Mouse (Mus musculus): Measurements from ENCODE around the gene Gm47995.
A peak's percentile ranks its signal among the peaks of the same experiment; 100 is the strongest.
"Not testable (repeated sequence)": the region's sequence is repeated elsewhere in the genome, so short reads cannot be mapped to it uniquely, and the experiment has no call there.

Gene Gm47995

GRCm38 (mm10) chr1:151198120-151198519 is at the start of gene Gm47995:
Gene Gm47995 (plus strand): TSS chr1:151198448.
- DNase-seq (ENCODE audit: low spot score), result not testable (repeated sequence)

GRCm38 (mm10) chr1:151150211-151150610 is 48.0 kb upstream of the Gm47995 start:
- no peak for DNase-seq (ENCODE audit: low spot score)

GRCm38 (mm10) chr1:151151089-151151488 is 47.2 kb upstream of the Gm47995 start:
- DNase-seq (ENCODE audit: low spot score), result no peak

- no peak for DNase-seq (ENCODE audit: low spot score)
Observed at GRCm38 (mm10) chr1:151153056-151153652, 45.1 kb upstream of the Gm47995 start.

GRCm38 (mm10) chr1:151154131-151154530 is 44.1 kb upstream of the Gm47995 start:
- DNase-seq (ENCODE audit: low spot score), result not testable (repeated sequence)

GRCm38 (mm10) chr1:151156129-151156528 is 42.1 kb upstream of the Gm47995 start:
- DNase-seq (ENCODE audit: low spot score), result no peak

- DNase-seq (ENCODE audit: low spot score), result no peak
Observed at GRCm38 (mm10) chr1:151156777-151157632, 41.2 kb upstream of the Gm47995 start.

- DNase-seq (ENCODE audit: low spot score), result no peak
Observed at GRCm38 (mm10) chr1:151157963-151158856, 40.0 kb upstream of the Gm47995 start.

- no peak for DNase-seq (ENCODE audit: low spot score)
Observed at GRCm38 (mm10) chr1:151158857-151159510, 39.3 kb upstream of the Gm47995 start.

- DNase-seq (ENCODE audit: low spot score), result no peak
Observed at GRCm38 (mm10) chr1:151166031-151166430, 32.2 kb upstream of the Gm47995 start.

- peak; percentile 35 for DNase-seq (ENCODE audit: low spot score)
Observed at GRCm38 (mm10) chr1:151167297-151168047, 30.8 kb upstream of the Gm47995 start.

GRCm38 (mm10) chr1:151168637-151169036 is 29.6 kb upstream of the Gm47995 start:
- no peak for DNase-seq (ENCODE audit: low spot score)

- no peak for DNase-seq (ENCODE audit: low spot score)
Observed at GRCm38 (mm10) chr1:151171572-151172461, 26.4 kb upstream of the Gm47995 start.

GRCm38 (mm10) chr1:151177030-151177936 is 21.0 kb upstream of the Gm47995 start:
- peak; percentile 72 for DNase-seq (ENCODE audit: low spot score)

- no peak for DNase-seq (ENCODE audit: low spot score)
Observed at GRCm38 (mm10) chr1:151177937-151178271, 20.3 kb upstream of the Gm47995 start.

- peak; percentile 65 for DNase-seq (ENCODE audit: low spot score)
Observed at GRCm38 (mm10) chr1:151178505-151179083, 19.7 kb upstream of the Gm47995 start.

GRCm38 (mm10) chr1:151180167-151180566 is 18.1 kb upstream of the Gm47995 start:
- no peak for DNase-seq (ENCODE audit: low spot score)

GRCm38 (mm10) chr1:151182266-151182665 is 16.0 kb upstream of the Gm47995 start, which contains the start of gene Gm47985:
Gene Gm47985 (plus strand): TSS chr1:151182537.
- DNase-seq (ENCODE audit: low spot score), result not testable (repeated sequence)

GRCm38 (mm10) chr1:151186186-151186585 is 12.1 kb upstream of the Gm47995 start:
- DNase-seq (ENCODE audit: low spot score), result not testable (repeated sequence)
